Comparison of ENCODE assay signal across 18 mouse cellular contexts in the genomic region with DNA sequence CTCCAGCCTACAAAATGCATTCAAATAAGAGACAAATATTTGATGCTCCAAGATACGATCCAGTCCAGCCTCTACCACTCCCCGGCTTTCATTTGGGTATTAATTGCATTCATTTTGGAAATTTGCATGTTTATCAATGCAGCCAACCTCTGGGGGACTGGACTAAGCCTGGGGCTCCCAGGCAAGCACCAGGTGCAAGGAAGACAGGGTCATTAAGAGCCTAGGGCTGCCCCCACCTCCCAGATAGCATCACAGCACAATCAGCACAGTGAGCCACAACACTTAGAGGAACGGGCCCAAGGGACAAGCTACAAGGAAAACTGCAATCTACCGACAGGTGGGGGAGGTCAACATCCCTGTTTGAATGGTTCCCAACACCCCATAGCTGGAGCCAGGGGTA. TPM values are rescaled to one million over a fixed set of nuclear protein-coding genes. Genes with fewer than 3 reads are reported as not detected.
"Had no signal": no experiment of that assay in that cellular context is flagged by ENCODE, and none has a peak within 500 bp of the region (broad histone marks: within the 10 kb centered on the region; RNA-seq: fewer than 3 reads in every experiment).

No protein-coding gene starts in this region.

- H3K9me3 ChIP-seq: liver, embryonic 13.5 days; liver, embryonic 15.5 days; lung, embryonic 15.5 days; midbrain, embryonic 12.5 days; neural tube, embryonic 12.5 days; stomach, embryonic 15.5 days had no signal

- DNase-seq: liver, embryonic 13.5 days; liver, postnatal 0 days; lung, adult 2 months; lung, postnatal 14 days; lung, postnatal 36 days; right cerebral cortex, postnatal 14 days; thymus, adult 2 months; thymus, postnatal 25 days had no signal

- H3K36me3 ChIP-seq: liver, embryonic 13.5 days; liver, embryonic 15.5 days; lung, embryonic 15.5 days; midbrain, embryonic 12.5 days; neural tube, embryonic 12.5 days; stomach, embryonic 15.5 days had no signal

- H3K4me3 ChIP-seq: liver, embryonic 13.5 days; liver, embryonic 15.5 days; lung, embryonic 15.5 days; megakaryocyte, embryonic 14.5 days; midbrain, embryonic 12.5 days; neural tube, embryonic 12.5 days; stomach, embryonic 15.5 days had no signal

- H3K9ac ChIP-seq: liver, embryonic 13.5 days; liver, embryonic 15.5 days; liver, postnatal 0 days; lung, embryonic 15.5 days; midbrain, embryonic 12.5 days; neural tube, embryonic 12.5 days; stomach, embryonic 15.5 days had no signal

- H3K27ac ChIP-seq: liver, embryonic 13.5 days; liver, embryonic 15.5 days; lung, embryonic 15.5 days; macrophage; midbrain, embryonic 12.5 days; neural tube, embryonic 12.5 days; stomach, embryonic 15.5 days; stomach, postnatal 0 days had no signal

- H3K27me3 ChIP-seq: stomach, embryonic 15.5 days had no signal

- ATAC-seq: liver, postnatal 0 days; lung, postnatal 0 days had no signal

- H3K4me1 ChIP-seq: liver, embryonic 13.5 days; liver, embryonic 15.5 days; lung, embryonic 15.5 days; neural tube, embryonic 12.5 days; stomach, embryonic 15.5 days had no signal

- H3K4me2 ChIP-seq: liver, embryonic 13.5 days; liver, embryonic 15.5 days; lung, embryonic 15.5 days; midbrain, embryonic 12.5 days; neural tube, embryonic 12.5 days; stomach, embryonic 15.5 days had no signal

RNA-seq across cellular contexts. Expression of a gene that starts 28.8 kb away (rescaled TPM):
- polyA plus RNA-seq: liver, embryonic 13.5 days; liver, postnatal 0 days; macrophage; spleen, adult 2 months had no signal
